Mouse (Mus musculus) lung, postnatal 25 days (tissue): Measurements from ENCODE around the gene Trim71.
A peak's percentile ranks its signal among the peaks of the same experiment; 100 is the strongest.

ENCODE experiments used
- DNase-seq: peaks from one replicate; pipeline ENCODE4 v3.0.0; 2022; ENCODE audit warnings: low spot score

Trim71 gene

GRCm38 (mm10) chr9:114557086-114557485 is 7.1 kb downstream of the Trim71 start:
- DNase-seq: no peak

- no peak for DNase-seq
Observed at GRCm38 (mm10) chr9:114556276-114556855, 7.8 kb downstream of the Trim71 start.

DNA sequence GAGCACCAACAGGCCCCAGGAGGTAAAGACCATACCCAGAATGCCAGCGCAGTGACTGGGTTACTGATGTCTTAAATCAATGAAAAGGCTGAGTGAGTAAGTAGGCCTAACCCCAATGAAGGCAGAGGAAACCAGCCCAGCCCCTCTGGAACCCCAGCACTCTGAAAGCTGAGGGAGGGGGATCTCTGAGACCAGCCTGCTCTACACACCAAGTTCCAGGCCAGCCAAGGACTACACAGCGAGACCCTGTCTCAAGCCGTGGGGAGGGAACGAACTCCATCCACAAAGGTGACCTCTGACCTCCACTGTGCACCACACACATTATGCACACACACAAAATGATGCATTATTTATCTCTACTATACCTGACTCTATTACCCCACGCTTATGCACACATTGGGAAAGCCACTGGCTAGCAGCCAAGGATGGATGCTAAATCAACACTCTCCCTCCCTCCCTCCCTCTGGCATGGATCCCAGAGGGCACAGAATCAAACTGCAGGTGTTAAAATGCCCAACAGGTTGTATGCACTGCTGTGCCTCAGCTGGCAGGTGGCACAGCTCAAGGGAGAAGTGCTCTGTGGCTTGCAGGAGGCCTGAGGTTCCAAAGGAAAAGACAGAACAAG is 9.7 kb downstream of the Trim71 start:
- DNase-seq: peak; percentile 38

DNA sequence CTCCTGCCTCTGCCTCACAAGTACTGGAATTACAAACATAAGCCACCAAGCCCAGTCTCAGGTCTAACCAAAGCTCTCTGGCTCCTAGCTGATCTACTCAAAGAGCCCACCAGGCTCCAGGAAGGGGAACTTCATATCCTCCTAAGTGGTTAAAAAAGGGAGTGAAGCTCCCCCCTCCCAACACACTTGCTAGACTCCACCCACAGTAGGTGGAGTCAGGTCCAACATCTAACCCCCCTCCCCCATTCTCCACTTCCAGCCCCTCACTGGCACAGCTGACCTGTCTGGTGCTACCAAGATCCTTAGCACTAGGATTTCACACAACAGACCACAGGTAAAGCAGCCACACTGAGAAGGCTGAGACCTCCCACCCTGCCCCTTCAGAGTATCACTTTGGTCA is 10.3 kb downstream of the Trim71 start:
- DNase-seq: no peak

GRCm38 (mm10) chr9:114550033-114550432 is 14.1 kb downstream of the Trim71 start:
- DNase-seq: no peak

DNA sequence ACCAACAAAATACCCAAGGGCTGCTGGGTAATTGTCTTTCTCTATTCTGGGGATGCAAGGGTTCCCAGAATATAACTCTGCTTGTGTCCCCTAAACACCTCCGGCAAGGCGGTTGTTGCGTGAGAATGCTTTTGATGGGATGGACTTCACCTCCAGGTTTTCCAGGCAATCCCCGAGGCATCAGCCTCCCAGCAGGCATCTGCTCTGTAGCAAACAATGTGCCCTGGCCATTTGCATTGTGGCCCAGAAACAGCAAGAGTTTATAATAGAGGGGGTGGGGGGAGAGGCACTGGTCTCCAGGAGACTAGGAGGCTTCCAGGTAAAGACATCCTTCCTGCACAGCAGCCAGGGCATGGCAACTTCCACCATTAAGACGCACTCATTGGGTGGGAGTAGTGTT is 15.1 kb downstream of the Trim71 start:
- no peak for DNase-seq

DNA sequence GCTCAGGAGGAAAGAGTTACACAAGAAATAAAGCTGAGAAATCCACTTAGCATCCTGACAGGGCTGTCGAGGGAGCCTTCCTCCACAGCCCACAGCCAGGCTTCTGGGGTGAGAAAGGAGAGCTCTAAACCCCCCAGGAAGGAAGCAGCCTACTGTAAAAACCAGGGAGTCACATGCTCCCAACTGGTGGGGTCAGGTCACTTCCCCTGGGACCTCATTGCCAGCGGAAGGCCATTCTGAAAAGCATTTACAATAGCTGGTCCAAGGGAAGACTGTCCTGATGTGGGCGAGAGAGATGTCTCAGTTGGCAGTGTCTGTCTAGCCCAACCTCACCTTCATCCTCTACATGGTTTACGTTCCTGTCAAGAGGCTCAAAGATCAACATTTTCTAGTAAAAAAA is 15.7 kb downstream of the Trim71 start:
- no peak for DNase-seq

- no peak for DNase-seq
Observed at GRCm38 (mm10) chr9:114547643-114548077, 16.5 kb downstream of the Trim71 start.

DNA sequence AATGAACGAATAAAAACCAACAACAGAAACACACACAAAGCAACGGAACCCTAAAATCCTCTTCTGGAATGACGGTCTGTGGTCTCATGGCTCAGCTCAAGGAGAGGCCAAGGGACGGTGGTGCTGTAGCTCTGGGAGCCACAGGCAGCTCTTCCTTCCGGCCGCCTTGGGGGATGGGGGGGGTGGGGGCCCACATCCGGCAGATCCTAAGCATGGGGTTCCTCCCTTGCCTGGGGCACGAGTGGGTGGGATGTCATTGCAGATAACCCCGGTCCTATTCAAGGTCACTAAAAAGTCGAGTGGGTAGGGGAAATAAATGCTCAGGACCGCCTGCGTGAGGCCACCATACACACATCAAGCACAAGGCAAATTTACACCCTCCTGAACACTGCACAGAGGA is 17.4 kb downstream of the Trim71 start:
- DNase-seq: no peak

- DNase-seq: no peak
Observed at GRCm38 (mm10) chr9:114544754-114545393, 19.3 kb downstream of the Trim71 start.

DNA sequence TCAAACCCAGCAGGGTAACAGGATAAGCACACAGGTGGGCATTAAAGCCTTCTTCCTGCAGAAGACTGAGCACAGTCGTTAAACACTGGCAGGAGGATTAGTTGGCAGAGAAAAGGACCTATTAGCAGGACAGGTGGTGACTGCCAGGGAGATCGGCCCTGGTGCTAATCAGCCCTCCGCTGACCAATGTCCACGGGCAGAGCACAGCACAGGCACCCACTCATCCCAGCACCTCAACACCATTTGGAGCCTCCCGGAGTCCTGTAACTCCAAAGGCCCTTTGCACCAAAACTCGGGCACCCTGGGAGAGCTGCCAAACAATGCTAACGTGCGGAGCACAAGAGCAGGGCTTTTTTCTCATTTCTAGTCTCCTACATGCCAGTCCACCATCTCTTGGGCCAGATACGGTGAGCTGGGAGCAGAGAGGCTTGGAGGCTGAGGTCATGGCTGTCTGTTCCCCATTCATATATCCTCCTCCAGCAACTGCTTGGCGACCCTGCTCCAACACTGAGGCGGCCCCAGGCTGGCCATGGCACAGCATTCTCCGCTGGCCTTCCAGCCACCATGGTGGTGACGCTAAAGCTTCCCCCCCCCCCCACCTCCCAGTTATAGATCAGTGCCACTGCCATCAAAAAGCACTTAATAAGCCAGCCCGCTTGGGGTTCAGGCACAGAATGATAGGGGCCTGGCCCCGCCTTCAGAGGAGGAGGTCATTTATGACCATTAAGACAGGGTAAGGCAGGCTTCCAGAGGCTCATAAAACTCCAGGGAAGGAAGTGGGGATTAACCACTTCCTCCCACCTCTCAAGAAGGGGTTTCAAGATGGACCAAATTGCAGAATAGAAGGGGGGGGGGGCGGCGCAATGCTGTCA is 20.1 kb downstream of the Trim71 start:
- no peak for DNase-seq

DNA sequence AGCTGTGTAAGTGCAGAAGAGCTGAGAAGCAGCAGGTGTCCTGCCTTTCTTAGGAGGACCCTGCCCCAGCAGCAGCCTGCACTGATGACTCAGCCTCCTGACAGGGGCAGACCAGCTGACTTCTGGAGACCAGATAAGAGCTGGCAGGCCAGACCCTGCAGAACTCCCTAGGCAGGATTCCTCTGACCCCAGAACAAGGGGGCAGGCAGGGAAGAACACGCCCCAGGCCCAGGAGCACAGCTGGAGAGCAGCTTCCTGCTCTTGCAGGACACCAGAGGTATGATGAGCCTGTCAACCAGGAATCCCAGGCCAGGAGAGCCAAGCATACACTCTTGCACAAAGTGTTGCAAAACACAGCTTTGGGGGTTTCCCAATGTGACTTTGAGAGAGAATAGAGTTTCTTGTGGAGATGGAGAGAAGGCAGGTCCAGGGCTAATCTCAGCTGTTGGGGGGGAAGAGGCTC is 22.9 kb downstream of the Trim71 start:
- no peak for DNase-seq

GRCm38 (mm10) chr9:114538996-114539563 is 25.1 kb downstream of the Trim71 start:
- no peak for DNase-seq

DNA sequence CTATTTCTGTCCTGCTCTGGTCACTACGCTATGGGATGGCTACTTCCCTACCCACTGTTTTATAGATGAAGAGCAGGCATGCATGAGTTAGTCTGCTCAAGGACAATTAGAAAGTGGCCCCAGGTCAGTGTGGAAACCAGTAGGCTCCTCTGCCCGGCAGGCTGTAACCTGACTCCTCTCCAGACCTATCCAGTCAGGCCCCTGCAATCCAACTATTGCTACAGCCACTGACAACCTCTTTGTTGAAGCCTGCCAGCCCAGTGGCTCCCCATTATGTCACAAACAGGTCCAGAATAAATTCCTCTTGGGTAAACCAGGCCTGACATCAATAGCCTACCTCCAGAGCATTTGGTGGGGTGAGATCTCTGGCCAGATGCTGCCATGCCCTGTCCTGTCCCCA is 27.5 kb downstream of the Trim71 start:
- no peak for DNase-seq

- no peak for DNase-seq
Observed at GRCm38 (mm10) chr9:114534747-114535517, 29.2 kb downstream of the Trim71 start.

GRCm38 (mm10) chr9:114533848-114534247 is 30.3 kb downstream of the Trim71 start:
- DNase-seq: no peak

DNA sequence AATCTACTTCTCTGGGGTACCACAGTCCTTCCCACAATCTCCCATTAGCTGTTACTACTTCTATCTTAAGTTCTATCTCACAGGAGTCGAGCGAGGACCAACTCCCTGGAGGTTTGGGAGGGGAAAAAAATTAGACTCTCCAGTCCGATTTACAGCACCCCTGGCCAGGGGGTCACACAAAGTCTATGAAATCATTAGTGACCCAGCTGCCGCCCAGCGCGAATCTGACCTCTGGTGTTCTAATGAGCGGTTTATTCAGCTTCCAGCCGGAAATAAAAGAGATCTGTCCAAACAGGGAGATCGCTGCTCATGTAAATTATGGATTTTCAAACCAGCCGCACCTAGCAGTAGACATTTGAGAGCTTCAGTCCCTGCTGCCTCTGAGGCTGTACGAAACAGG is 32.9 kb downstream of the Trim71 start:
- DNase-seq: no peak

DNA sequence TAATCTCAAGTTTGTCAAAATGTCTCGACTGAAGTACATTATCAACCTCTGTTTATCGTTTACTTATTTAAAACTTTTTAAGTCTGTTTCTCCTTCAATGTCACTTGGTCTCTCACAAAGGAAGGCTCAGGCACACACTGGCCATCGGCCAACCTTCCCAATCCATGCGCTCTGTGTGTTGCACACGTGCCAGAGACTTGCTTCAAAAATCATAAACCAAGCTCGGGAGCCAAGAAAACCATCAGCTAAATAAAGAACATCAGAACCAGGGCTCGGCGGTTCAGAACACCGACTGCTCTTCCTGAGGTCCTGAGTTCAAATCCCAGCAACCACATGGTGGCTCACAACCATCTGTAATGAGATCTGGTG is 35.5 kb downstream of the Trim71 start:
- DNase-seq: no peak

GRCm38 (mm10) chr9:114527992-114528679 is 36.0 kb downstream of the Trim71 start:
- no peak for DNase-seq

GRCm38 (mm10) chr9:114527085-114527484 is 37.1 kb downstream of the Trim71 start:
- peak; percentile 43 for DNase-seq

DNA sequence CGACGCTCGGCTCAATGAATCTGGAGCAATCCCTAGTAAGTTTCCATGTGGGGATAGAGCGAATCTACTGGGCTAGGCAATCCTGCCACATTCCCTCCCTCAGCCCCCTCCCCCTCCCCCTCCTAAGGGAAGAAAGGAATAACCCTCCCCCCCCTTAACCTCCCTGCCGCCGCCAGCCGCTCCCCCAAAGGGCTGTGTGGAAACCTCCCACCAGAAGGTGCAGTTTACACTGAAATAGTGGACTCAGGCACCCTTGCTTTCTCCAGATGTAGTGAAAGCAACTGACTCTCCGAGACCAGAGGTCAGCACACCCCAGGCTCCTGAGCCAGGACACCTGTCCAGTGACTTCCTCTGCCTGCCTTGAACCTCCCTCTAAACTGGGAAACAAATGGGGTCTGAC is 37.6 kb downstream of the Trim71 start:
- no peak for DNase-seq
